Mouse (Mus musculus) layer of hippocampus, adult 11-12 months (tissue): ENCODE results near the gene Olfr1321.

Experiments used
- DNase-seq: peaks from one replicate; pipeline ENCODE4 v3.0.0; 2022; ENCODE audit warnings: low spot score

Gene Olfr1321

GRCm38 (mm10) chrX:49734959-49735358, at the start of gene Olfr1321:
Gene Olfr1321, minus strand, starts transcription at chrX:49735059.
- DNase-seq = no peak

GRCm38 (mm10) chrX:49770828-49771227, 36.0 kb upstream of the Olfr1321 start:
- DNase-seq = no peak

- DNase-seq = no peak
Observed at GRCm38 (mm10) chrX:49745192-49745591, 10.3 kb upstream of the Olfr1321 start.
